Mouse (Mus musculus): ENCODE measurements at regions not wholly inside any gene's neighbourhood (a gene's known extent, or its start where the extent isn't known, plus 50 kb on each side); places are given as distances from the start of the nearest gene placed in this dataset.

DNA sequence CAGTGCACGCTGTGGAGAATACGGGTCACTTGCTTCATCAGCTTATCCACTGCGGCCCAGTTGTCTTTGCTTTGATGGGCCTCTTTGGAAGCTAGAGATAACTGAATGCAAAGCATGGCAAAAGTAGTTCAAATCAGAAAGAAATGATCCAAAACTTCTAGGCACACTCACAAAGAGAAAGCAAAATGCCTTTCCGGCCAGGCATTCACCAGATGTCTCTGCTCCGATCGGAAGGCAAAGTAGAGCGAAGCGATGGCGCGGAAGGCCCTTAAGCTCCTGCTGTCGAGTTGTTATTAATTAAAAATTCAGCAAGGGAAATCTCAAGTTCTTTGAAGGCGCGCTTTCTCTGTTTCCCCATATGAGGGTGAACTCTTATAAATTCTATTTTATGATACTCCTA lies 401.9 kb upstream of the Slc35b3 start:
- TF ChIP-seq CTCF (IDR thresholded peaks at IDR 0.05; ENCODE audit: control insufficient read depth, insufficient read depth, insufficient replicate concordance, low read depth, low read length) (no peak), POLR2A (IDR thresholded peaks at IDR 0.05; ENCODE audit: control insufficient read depth, low read depth, low read length) (no peak)

Data from testis, adult 2 months (tissue).